Mouse (Mus musculus): ENCODE measurements around the gene Irf2bp2.

The Irf2bp2 gene

GRCm38 (mm10) chr8:126586599-126587577 lies 6.9 kb downstream of the Irf2bp2 start:
- no peak for DNase-seq (ENCODE audit: low spot score)

- DNase-seq (ENCODE audit: low spot score) = no peak
Measured at GRCm38 (mm10) chr8:126586101-126586500, 7.7 kb downstream of the Irf2bp2 start.

- DNase-seq (ENCODE audit: low spot score) = no peak
Measured at GRCm38 (mm10) chr8:126585561-126586031, 8.2 kb downstream of the Irf2bp2 start.

GRCm38 (mm10) chr8:126584844-126585231 lies 8.9 kb downstream of the Irf2bp2 start:
- no peak for DNase-seq (ENCODE audit: low spot score)

- peak; percentile 91 for DNase-seq (ENCODE audit: low spot score)
Measured at GRCm38 (mm10) chr8:126583971-126584843, 9.6 kb downstream of the Irf2bp2 start.

- DNase-seq (ENCODE audit: low spot score) = no peak
Measured at GRCm38 (mm10) chr8:126583534-126583933, 10.3 kb downstream of the Irf2bp2 start.

- no peak for DNase-seq (ENCODE audit: low spot score)
Measured at GRCm38 (mm10) chr8:126583018-126583417, 10.8 kb downstream of the Irf2bp2 start.

GRCm38 (mm10) chr8:126582509-126582908 lies 11.3 kb downstream of the Irf2bp2 start:
- DNase-seq (ENCODE audit: low spot score) = peak; percentile 89

- DNase-seq (ENCODE audit: low spot score) = no peak
Measured at GRCm38 (mm10) chr8:126581662-126582061, 12.1 kb downstream of the Irf2bp2 start.

GRCm38 (mm10) chr8:126580826-126581225 lies 13.0 kb downstream of the Irf2bp2 start:
- no peak for DNase-seq (ENCODE audit: low spot score)

- no peak for DNase-seq (ENCODE audit: low spot score)
Measured at GRCm38 (mm10) chr8:126580086-126580485, 13.7 kb downstream of the Irf2bp2 start.

GRCm38 (mm10) chr8:126578641-126579040 lies 15.1 kb downstream of the Irf2bp2 start:
- DNase-seq (ENCODE audit: low spot score) = no peak

- no peak for DNase-seq (ENCODE audit: low spot score)
Measured at GRCm38 (mm10) chr8:126576919-126577318, 16.9 kb downstream of the Irf2bp2 start.

- DNase-seq (ENCODE audit: low spot score) = no peak
Measured at GRCm38 (mm10) chr8:126576086-126576485, 17.7 kb downstream of the Irf2bp2 start.

GRCm38 (mm10) chr8:126574882-126575637 lies 18.7 kb downstream of the Irf2bp2 start:
- no peak for DNase-seq (ENCODE audit: low spot score)

- DNase-seq (ENCODE audit: low spot score) = no peak
Measured at GRCm38 (mm10) chr8:126573878-126574277, 19.9 kb downstream of the Irf2bp2 start.

GRCm38 (mm10) chr8:126573079-126573694 lies 20.6 kb downstream of the Irf2bp2 start:
- no peak for DNase-seq (ENCODE audit: low spot score)

GRCm38 (mm10) chr8:126571065-126571660 lies 22.6 kb downstream of the Irf2bp2 start:
- no peak for DNase-seq (ENCODE audit: low spot score)

- no peak for DNase-seq (ENCODE audit: low spot score)
Measured at GRCm38 (mm10) chr8:126570521-126571040, 23.2 kb downstream of the Irf2bp2 start.

- no peak for DNase-seq (ENCODE audit: low spot score)
Measured at GRCm38 (mm10) chr8:126570046-126570445, 23.7 kb downstream of the Irf2bp2 start.

GRCm38 (mm10) chr8:126569638-126570037 lies 24.1 kb downstream of the Irf2bp2 start:
- DNase-seq (ENCODE audit: low spot score) = no peak
